Comparison of ENCODE assay signal across 8 mouse cellular contexts in genomic region chr10:20149835-20150355, GRCm38 (mm10). TPM values are rescaled to one million over a fixed set of nuclear protein-coding genes. Genes with fewer than 3 reads are reported as not detected.
DNase-seq lines count a peak whose midpoint lies in the region; ATAC-seq and TF ChIP-seq lines count a peak whose summit lies in the region.

No protein-coding gene starts in this region.

- no peaks in the 10 kb centered on the region for H3K9me3 ChIP-seq in lung, embryonic 15.5 days
- no peaks in the 10 kb centered on the region for H3K9me3 ChIP-seq in embryonic facial prominence, embryonic 13.5 days
- no peaks in the 10 kb centered on the region for H3K9me3 ChIP-seq in hindbrain, postnatal 0 days (ENCODE audit: low read length)
- no peaks in the 10 kb centered on the region for H3K9me3 ChIP-seq in midbrain, embryonic 12.5 days

- H3K27ac ChIP-seq in lung, embryonic 15.5 days: 0 out of 2 replicates have a peak overlapping the region, but pooled peaks have one; percentile 56
- no peak overlapping the region for H3K27ac ChIP-seq in embryonic facial prominence, embryonic 13.5 days
- H3K27ac ChIP-seq in hindbrain, postnatal 0 days: no peak overlapping the region; the same call in 1 of the 2 replicates
- H3K27ac ChIP-seq in midbrain, embryonic 12.5 days (replicated peaks): no peak overlapping the region

- H3K36me3 ChIP-seq in lung, embryonic 15.5 days: no peaks in the 10 kb centered on the region
- no peaks in the 10 kb centered on the region for H3K36me3 ChIP-seq in embryonic facial prominence, embryonic 13.5 days
- H3K36me3 ChIP-seq in hindbrain, postnatal 0 days (ENCODE audit: insufficient read depth, low read length): no peaks in the 10 kb centered on the region
- no peaks in the 10 kb centered on the region for H3K36me3 ChIP-seq in midbrain, embryonic 12.5 days

- peak overlapping the region; percentile 95 for H3K4me2 ChIP-seq in lung, embryonic 15.5 days
- peak overlapping the region; percentile 95 for H3K4me2 ChIP-seq in embryonic facial prominence, embryonic 13.5 days
- peak overlapping the region; percentile 93 for H3K4me2 ChIP-seq in hindbrain, postnatal 0 days (ENCODE audit: low read depth, low read length)
- H3K4me2 ChIP-seq in midbrain, embryonic 12.5 days (replicated peaks): peak overlapping the region; percentile 96

- peaks cover 38% of the 10 kb centered on the region for H3K27me3 ChIP-seq in lung, embryonic 15.5 days
- peaks cover 47% of the 10 kb centered on the region for H3K27me3 ChIP-seq in embryonic facial prominence, embryonic 13.5 days
- peaks cover 10% of the 10 kb centered on the region; the same call in 1 of the 2 replicates for H3K27me3 ChIP-seq in hindbrain, postnatal 0 days (ENCODE audit: insufficient read depth, low read length)
- H3K27me3 ChIP-seq in midbrain, embryonic 12.5 days: peaks cover 53% of the 10 kb centered on the region

- no peak for DNase-seq in lung, postnatal 10 days
- DNase-seq in hindbrain, postnatal 0 days (ENCODE audit: low spot score): peak; percentile 6
- no peak for DNase-seq in thymus, postnatal 4 days
- DNase-seq in adrenal gland, postnatal 36 days: no peak
- DNase-seq in adrenal gland, adult 2 months: no peak

- no peak for ATAC-seq in lung, embryonic 15.5 days (ENCODE audit: borderline replicate concordance, extremely low read depth, low FRiP score, low TSS enrichment)
- no peak for ATAC-seq in embryonic facial prominence, embryonic 13.5 days (ENCODE audit: insufficient number of reproducible peaks, insufficient read depth, low FRiP score, low TSS enrichment, low read depth)
- no peak for ATAC-seq in hindbrain, postnatal 0 days
- ATAC-seq in midbrain, embryonic 12.5 days (ENCODE audit: low FRiP score, low read depth): no peak; the same call in 1 of the 2 replicates

- 0 out of 2 replicates have a peak, but pooled peaks cover 11% of the 10 kb centered on the region for H3K4me1 ChIP-seq in lung, embryonic 15.5 days
- H3K4me1 ChIP-seq in embryonic facial prominence, embryonic 13.5 days: peaks cover 9% of the 10 kb centered on the region; the same call in 1 of the 2 replicates
- H3K4me1 ChIP-seq in hindbrain, postnatal 0 days (ENCODE audit: insufficient read depth, low read length): no peaks in the 10 kb centered on the region
- peaks cover 15% of the 10 kb centered on the region; the same call in 1 of the 2 replicates for H3K4me1 ChIP-seq in midbrain, embryonic 12.5 days

- peak overlapping the region; percentile 68 for H3K9ac ChIP-seq in lung, embryonic 15.5 days
- H3K9ac ChIP-seq in embryonic facial prominence, embryonic 13.5 days: peak overlapping the region; percentile 77
- peak overlapping the region; percentile 65; the same call in 1 of the 2 replicates for H3K9ac ChIP-seq in hindbrain, postnatal 0 days (replicated peaks; ENCODE audit: low read length)
- H3K9ac ChIP-seq in midbrain, embryonic 12.5 days (replicated peaks): peak overlapping the region; percentile 56; the same call in 1 of the 2 replicates

- no peak for TF ChIP-seq CTCF in hindbrain, postnatal 0 days (IDR thresholded peaks at IDR 0.05; ENCODE audit: low read depth)

- peak overlapping the region; percentile 69 for H3K4me3 ChIP-seq in lung, embryonic 15.5 days
- H3K4me3 ChIP-seq in embryonic facial prominence, embryonic 13.5 days: peak overlapping the region; percentile 73
- peak overlapping the region; percentile 62 for H3K4me3 ChIP-seq in hindbrain, postnatal 0 days (ENCODE audit: low read length)
- H3K4me3 ChIP-seq in midbrain, embryonic 12.5 days: peak overlapping the region; percentile 73

- 6% methylated on average over 13 of the region's 13 CpGs for WGBS in lung, embryonic 15.5 days
- 4% methylated on average over 13 of the region's 13 CpGs for WGBS in embryonic facial prominence, embryonic 13.5 days
- 1% methylated on average over 13 of the region's 13 CpGs for WGBS in hindbrain, postnatal 0 days
- WGBS in midbrain, embryonic 12.5 days: 4% methylated on average over 13 of the region's 13 CpGs

RNA-seq across cellular contexts. Expression of gene Map7, which starts 1.6 kb away (rescaled TPM):
- 12.2 and 13.0 TPM in 2 replicates for polyA plus RNA-seq in lung, embryonic 15.5 days (2015; fragmentation: Nextera tagmentation; extraction: Ambion mirVana)
- polyA plus RNA-seq in embryonic facial prominence, embryonic 13.5 days (2015; fragmentation: Nextera tagmentation; extraction: Ambion mirVana): 12.6 and 13.7 TPM in 2 replicates
- 7.2 and 15.1 TPM in 2 replicates for total RNA-seq in hindbrain, postnatal 0 days (2014; rRNA removed)
- 6.2 and 9.4 TPM in 2 replicates for polyA plus RNA-seq in hindbrain, postnatal 0 days (2015; fragmentation: Nextera tagmentation; extraction: Ambion mirVana)
- 4.5 and 5.5 TPM in 2 replicates for polyA plus RNA-seq in midbrain, embryonic 12.5 days (2016; fragmentation: Nextera tagmentation; extraction: Ambion mirVana)
- total RNA-seq in adrenal gland, postnatal 36 days (2021): 10 to 100 TPM; 15.1 to 17.9 TPM
- total RNA-seq in adrenal gland, adult 2 months (2021): 10 to 100 TPM; 14.6 to 18.1 TPM
- polyA plus RNA-seq in adrenal gland, adult 2 months (2012; rRNA removed): 8.9 TPM in 2 replicates
